Mouse (Mus musculus) MEL (cell line): ENCODE results near the gene Arhgef25.
"Not testable (repeated sequence)": the region's sequence is repeated elsewhere in the genome, so short reads cannot be mapped to it uniquely, and the experiment has no call there.

Experiments used
- CTCF ChIP-seq, 3 experiments: IDR thresholded peaks in 2 of 3; conservative IDR thresholded peaks in 1 of 3; 2 replicates each; pipeline ENCODE4 v1.5.1; 2011 to 2012; ENCODE audit warnings: low read length in 3 of 3, low read depth in 2 of 3, mild to moderate bottlenecking in 2 of 3, improper control_type of control experiment in 1 of 3, inconsistent platforms in 1 of 3, mixed read lengths in 1 of 3, moderate library complexity in 1 of 3; ENCODE audit not compliant: control insufficient read depth in 1 of 3, insufficient read depth in 1 of 3, poor library complexity in 1 of 3, severe bottlenecking in 1 of 3
- GATA1 ChIP-seq: IDR thresholded peaks from 2 replicates; pipeline ENCODE4 v1.6.1; 2011; ENCODE audit warnings: low read depth, low read length, improper control_type of control experiment
- MAFK ChIP-seq: IDR thresholded peaks from 2 replicates; pipeline ENCODE4 v1.6.1; 2011; ENCODE audit warnings: low read depth, mild to moderate bottlenecking, low read length, improper control_type of control experiment, borderline replicate concordance
- POLR2A ChIP-seq, 2 experiments: IDR thresholded peaks; 2 replicates each; pipeline ENCODE4 v1.6.1; 2011 to 2012; ENCODE audit warnings: low read length in 2 of 2, mild to moderate bottlenecking in 2 of 2, control low read depth in 1 of 2, improper control_type of control experiment in 1 of 2, low read depth in 1 of 2, moderate library complexity in 1 of 2; ENCODE audit not compliant: control insufficient read depth in 1 of 2, insufficient read depth in 1 of 2, poor library complexity in 1 of 2
- RCOR1 ChIP-seq: IDR thresholded peaks from 2 replicates; pipeline ENCODE4 v1.6.1; 2012; ENCODE audit warnings: low read depth, mild to moderate bottlenecking, inconsistent platforms, low read length, improper control_type of control experiment
- TBP ChIP-seq: IDR thresholded peaks from 2 replicates; pipeline ENCODE4 v1.8.0; 2011; ENCODE audit warnings: low read depth, low read length, improper control_type of control experiment
- ZKSCAN1 ChIP-seq: IDR thresholded peaks from 2 replicates; pipeline ENCODE4 v1.6.1; 2012; ENCODE audit warnings: low read depth, mild to moderate bottlenecking, inconsistent platforms, low read length, improper control_type of control experiment, moderate library complexity
- ZNF384 ChIP-seq: IDR thresholded peaks from 2 replicates; pipeline ENCODE4 v1.6.1; 2012; ENCODE audit warnings: low read depth, mild to moderate bottlenecking, inconsistent platforms, low read length, improper control_type of control experiment

- TF ChIP-seq TBP; POLR2A (IDR thresholded peaks at IDR 0.05; ENCODE audit: control insufficient read depth in 1 of 2, insufficient read depth in 1 of 2, low read depth in 1 of 2, low read length in 2 of 2, poor library complexity in 1 of 2); ZNF384; CTCF (IDR thresholded peaks at IDR 0.05 in 2 of 3, conservative IDR thresholded peaks at IDR 0.05 in 1 of 3; ENCODE audit: control insufficient read depth in 1 of 3, insufficient read depth in 1 of 3, low read depth in 2 of 3, low read length in 3 of 3, poor library complexity in 1 of 3, severe bottlenecking in 1 of 3); ZKSCAN1; GATA1; MAFK; RCOR1: not testable (repeated sequence)
Measured at GRCm38 (mm10) chr10:127151233-127151632, 38.6 kb downstream of the Arhgef25 start.
